Mouse (Mus musculus) left cerebral cortex, postnatal 25 days (tissue): ENCODE results near the gene Amhr2. TPM values are rescaled to one million over a fixed set of nuclear protein-coding genes. Genes with fewer than 3 reads are reported as not detected.

ENCODE experiments used
- DNase-seq, 2 experiments: peaks; one replicate each; pipeline ENCODE4 v3.0.0; 2022; ENCODE audit warnings: low spot score in 2 of 2, mixed read lengths in 1 of 2
- intact Hi-C: fragments of 180-260 bp; cut with DNase I; formaldehyde crosslinking; loops from one replicate; pipeline ENCODE4 v1.15.1; 2025
- total RNA-seq, 2 experiments: library from RNA; stranded (reverse); gene quantifications; 2 replicates each; pipeline ENCODE4 v1.2.3; 2021

Gene Amhr2
- total RNA-seq, 2 experiments from 2014 or later = 0.62 to 2.4 TPM

- DNase-seq = peak in 1 of 2 experiments; percentile 62
- intact Hi-C loops = loop anchor here (1.0 kb wide), 1 partner anchor 40 kb away; no protein-coding TSS in a partner anchor
Observed at GRCm38 (mm10) chr15:102421437-102421836, 23.7 kb upstream of the Amhr2 start.

- intact Hi-C loops = no loop called here
- no peak for DNase-seq
Observed at GRCm38 (mm10) chr15:102423602-102424240, 21.4 kb upstream of the Amhr2 start.

- intact Hi-C loops = no loop called here
Observed at GRCm38 (mm10) chr15:102424657-102425056, 20.5 kb upstream of the Amhr2 start.

GRCm38 (mm10) chr15:102426963-102427362, 18.2 kb upstream of the Amhr2 start:
- DNase-seq = no peak
- intact Hi-C loops = no loop called here

More at GRCm38 (mm10) chr15:102424657-102425056, 20.5 kb upstream of the Amhr2 start:
- DNase-seq = no peak

GRCm38 (mm10) chr15:102432046-102432445, 13.1 kb upstream of the Amhr2 start:
- DNase-seq = no peak
- intact Hi-C loops = no loop called here

GRCm38 (mm10) chr15:102433173-102433572, 12.0 kb upstream of the Amhr2 start:
- intact Hi-C loops = no loop called here
- no peak for DNase-seq

GRCm38 (mm10) chr15:102442490-102442889, 2.7 kb upstream of the Amhr2 start:
- intact Hi-C loops = no loop called here
- DNase-seq = peak; percentile 77 to 85

- DNase-seq = no peak
- intact Hi-C loops = no loop called here
Observed at GRCm38 (mm10) chr15:102446448-102446847, 1.3 kb downstream of the Amhr2 start.

GRCm38 (mm10) chr15:102449366-102449765, 4.2 kb downstream of the Amhr2 start:
- intact Hi-C loops = no loop called here
- no peak for DNase-seq

GRCm38 (mm10) chr15:102450928-102451327, 5.8 kb downstream of the Amhr2 start:
- intact Hi-C loops = no loop called here
- no peak for DNase-seq

- peak in 1 of 2 experiments; percentile 15 for DNase-seq
- intact Hi-C loops = no loop called here
Observed at GRCm38 (mm10) chr15:102451666-102452430, 6.7 kb downstream of the Amhr2 start.

- DNase-seq = no peak
- intact Hi-C loops = no loop called here
Observed at GRCm38 (mm10) chr15:102455993-102456392, 10.8 kb downstream of the Amhr2 start.

GRCm38 (mm10) chr15:102458050-102458736, 13.0 kb downstream of the Amhr2 start:
- no peak for DNase-seq
- intact Hi-C loops = no loop called here

GRCm38 (mm10) chr15:102458904-102459317, 13.7 kb downstream of the Amhr2 start, which contains the start of gene Prr13:
Prr13 (plus strand) TSS chr15:102459028.
- DNase-seq = peak; percentile 92 to 95
- intact Hi-C loops = no loop called here

GRCm38 (mm10) chr15:102459381-102459780, 14.2 kb downstream of the Amhr2 start:
- intact Hi-C loops = no loop called here
- DNase-seq = no peak

- no peak for DNase-seq
- intact Hi-C loops = no loop called here
Observed at GRCm38 (mm10) chr15:102459847-102460246, 14.7 kb downstream of the Amhr2 start.

- intact Hi-C loops = no loop called here
Observed at GRCm38 (mm10) chr15:102460409-102460808, 15.2 kb downstream of the Amhr2 start.

GRCm38 (mm10) chr15:102460971-102461370, 15.8 kb downstream of the Amhr2 start:
- DNase-seq = no peak
- intact Hi-C loops = no loop called here

More at GRCm38 (mm10) chr15:102460409-102460808, 15.2 kb downstream of the Amhr2 start:
- DNase-seq = no peak

- intact Hi-C loops = no loop called here
- no peak for DNase-seq
Observed at GRCm38 (mm10) chr15:102461430-102462075, 16.4 kb downstream of the Amhr2 start.

- no peak for DNase-seq
- intact Hi-C loops = no loop called here
Observed at GRCm38 (mm10) chr15:102463666-102464065, 18.5 kb downstream of the Amhr2 start.
